Mouse (Mus musculus): ENCODE results near the gene Tmprss15. TPM values are rescaled to one million over a fixed set of nuclear protein-coding genes. Genes with fewer than 3 reads are reported as not detected.
A peak's percentile ranks its signal among the peaks of the same experiment; 100 is the strongest.

Tmprss15 gene
- polyA plus RNA-seq, 1 experiment, result not detected

- no peaks in the 10 kb centered on the region for H3K4me1 ChIP-seq (ENCODE audit: control insufficient read depth, insufficient read depth, low read length)
- TF ChIP-seq POLR2A (IDR thresholded peaks at IDR 0.05; ENCODE audit: low read depth, low read length) (no peak), CTCF (IDR thresholded peaks at IDR 0.05; ENCODE audit: borderline replicate concordance, insufficient read depth, low read length) (no peak)
- H3K4me3 ChIP-seq (ENCODE audit: insufficient read depth, low read length), result peak within 1 kb of the TSS; percentile 23
- H3K27ac ChIP-seq (ENCODE audit: insufficient read depth, low read length), result no peak within 1 kb of the TSS
Observed at GRCm38 (mm10) chr16:78930382-78931286, 160.3 kb downstream of the Tmprss15 start, which contains the start of gene Chodl. Gene Chodl, plus strand, starts transcription at chr16:78930948.

GRCm38 (mm10) chr16:78922644-78923043, 168.3 kb downstream of the Tmprss15 start:
- H3K4me1 ChIP-seq (ENCODE audit: control insufficient read depth, insufficient read depth, low read length), result no peaks in the 10 kb centered on the region
- H3K4me3 ChIP-seq (ENCODE audit: insufficient read depth, low read length), result no peak overlapping the region
- TF ChIP-seq CTCF (IDR thresholded peaks at IDR 0.05; ENCODE audit: borderline replicate concordance, insufficient read depth, low read length) (no peak), POLR2A (IDR thresholded peaks at IDR 0.05; ENCODE audit: low read depth, low read length) (no peak)
- no peak overlapping the region for H3K27ac ChIP-seq (ENCODE audit: insufficient read depth, low read length)

Other genes starting within 250 kb of the Tmprss15 start
- 0.47 and 8.0 TPM in 2 replicates for gene Chodl, start 160.1 kb downstream of the Tmprss15 start, polyA plus RNA-seq (2011; ENCODE audit: insufficient read length, low read depth, missing spikeins)